Mouse (Mus musculus) kidney, embryonic 14.5 days (tissue): ENCODE results near the gene Cmip. TPM values are rescaled to one million over a fixed set of nuclear protein-coding genes. Genes with fewer than 3 reads are reported as not detected.
A peak's percentile ranks its signal among the peaks of the same experiment; 100 is the strongest.

ENCODE experiments used
- ATAC-seq: fragments of 200-750 bp; cut with Nextera tagmentation; 2 replicates; pipeline ENCODE4 v1.8.0; 2017; ENCODE audit warnings: moderate number of reproducible peaks, mild to moderate bottlenecking, moderate TSS enrichment, moderate library complexity; ENCODE audit not compliant: low FRiP score, low TSS enrichment
- H3K27ac ChIP-seq: fragments of 300-500 bp; sonication (generic); 2 replicates; pipeline ENCODE4 v1.5.1; 2014; ENCODE audit warnings: low read depth, mild to moderate bottlenecking, low read length, moderate library complexity, mixed read lengths
- H3K27me3 ChIP-seq: fragments of 300-500 bp; sonication (generic); 2 replicates; pipeline ENCODE4 v1.6.1; 2014; ENCODE audit warnings: mild to moderate bottlenecking, low read length; ENCODE audit not compliant: control insufficient read depth, insufficient read depth
- H3K36me3 ChIP-seq: fragments of 300-500 bp; sonication (generic); 2 replicates; pipeline ENCODE4 v1.6.1; 2014; ENCODE audit warnings: low read length, mixed read lengths; ENCODE audit not compliant: control insufficient read depth, insufficient read depth
- H3K4me1 ChIP-seq: fragments of 300-500 bp; sonication (generic); 2 replicates; pipeline ENCODE4 v1.6.1; 2014; ENCODE audit warnings: low read length, mixed read lengths; ENCODE audit not compliant: control insufficient read depth, insufficient read depth
- H3K4me2 ChIP-seq: fragments of 300-500 bp; sonication (generic); replicated peaks from 2 replicates; pipeline ENCODE4 v1.6.1; 2014; ENCODE audit warnings: low read depth, mild to moderate bottlenecking, low read length
- H3K4me3 ChIP-seq: fragments of 300-500 bp; sonication (generic); 2 replicates; pipeline ENCODE4 v1.5.1; 2014; ENCODE audit warnings: mild to moderate bottlenecking, low read length
- H3K9ac ChIP-seq: fragments of 300-500 bp; sonication (generic); 2 replicates; pipeline ENCODE4 v1.6.1; 2014; ENCODE audit warnings: low read depth, mild to moderate bottlenecking, low read length, moderate library complexity
- H3K9me3 ChIP-seq: fragments of 300-500 bp; sonication (generic); 2 replicates; pipeline ENCODE4 v1.6.1; 2016; ENCODE audit warnings: low read length; ENCODE audit not compliant: control insufficient read depth
- WGBS: fragments of 180-500 bp; shearing (Covaris S2); extraction: QIAGEN DNeasy Blood & Tissue Kit; methylation state at CpG from one replicate; pipeline ENCODE4 v1.1.7; 2014; 5-methylcytosine and 5-hydroxymethylcytosine counted together
- polyA plus RNA-seq: library from polyadenylated mRNA; unstranded; fragments of >200 nt; fragmentation: Nextera tagmentation; extraction: Ambion mirVana; gene quantifications from 2 replicates; pipeline ENCODE4 v1.2.1, GENCODE M21; 2014

Cmip gene
- polyA plus RNA-seq, 1 experiment from 2014 or later: 22.9 TPM

GRCm38 (mm10) chr8:117364374-117365160 lies 107.7 kb downstream of the Cmip start:
- H3K9ac ChIP-seq: no peak overlapping the region
- WGBS: 86% methylated on average over 19 of the region's 19 CpGs
- H3K9me3 ChIP-seq: no peaks in the 10 kb centered on the region
- H3K4me2 ChIP-seq: no peak overlapping the region
- H3K4me3 ChIP-seq: no peak overlapping the region
- no peaks in the 10 kb centered on the region for H3K27me3 ChIP-seq
- H3K36me3 ChIP-seq: no peaks in the 10 kb centered on the region
- ATAC-seq: no peak
- H3K27ac ChIP-seq: no peak overlapping the region
- H3K4me1 ChIP-seq: peaks cover 52% of the 10 kb centered on the region

GRCm38 (mm10) chr8:117366475-117366874 lies 109.6 kb downstream of the Cmip start:
- Histone ChIP-seq H3K4me2 (no peak overlapping the region), H3K36me3 (no peaks in the 10 kb centered on the region), H3K4me3 (no peak overlapping the region), H3K9ac (no peak overlapping the region), H3K27me3 (no peaks in the 10 kb centered on the region), H3K9me3 (no peaks in the 10 kb centered on the region), H3K27ac (no peak overlapping the region), H3K4me1 (peaks cover 66% of the 10 kb centered on the region)
- ATAC-seq: no peak
- 55% methylated on average over 7 of the region's 7 CpGs for WGBS

GRCm38 (mm10) chr8:117367441-117367840 lies 110.6 kb downstream of the Cmip start:
- no peak overlapping the region for H3K9ac ChIP-seq
- H3K27ac ChIP-seq: no peak overlapping the region
- H3K36me3 ChIP-seq: no peaks in the 10 kb centered on the region
- H3K4me1 ChIP-seq: peaks cover 72% of the 10 kb centered on the region
- H3K27me3 ChIP-seq: no peaks in the 10 kb centered on the region
- ATAC-seq: no peak
- no peak overlapping the region for H3K4me3 ChIP-seq
- H3K9me3 ChIP-seq: no peaks in the 10 kb centered on the region
- WGBS: 71% methylated on average over 8 of the region's 8 CpGs
- H3K4me2 ChIP-seq: no peak overlapping the region

- Histone ChIP-seq H3K9me3 (no peaks in the 10 kb centered on the region), H3K27me3 (no peaks in the 10 kb centered on the region), H3K9ac (no peak overlapping the region), H3K4me2 (no peak overlapping the region), H3K27ac (no peak overlapping the region), H3K36me3 (no peaks in the 10 kb centered on the region), H3K4me1 (peaks cover 70% of the 10 kb centered on the region), H3K4me3 (no peak overlapping the region)
- ATAC-seq: no peak
- WGBS: 29% methylated on average over 8 of the region's 8 CpGs
Observed at GRCm38 (mm10) chr8:117368781-117369180, 111.9 kb downstream of the Cmip start.

GRCm38 (mm10) chr8:117370009-117370408 lies 113.1 kb downstream of the Cmip start:
- no peaks in the 10 kb centered on the region for H3K36me3 ChIP-seq
- H3K9ac ChIP-seq: no peak overlapping the region
- WGBS: 82% methylated on average over 8 of the region's 8 CpGs
- H3K27ac ChIP-seq: no peak overlapping the region
- no peak overlapping the region for H3K4me2 ChIP-seq
- no peak for ATAC-seq
- H3K4me3 ChIP-seq: no peak overlapping the region
- no peaks in the 10 kb centered on the region for H3K27me3 ChIP-seq
- H3K4me1 ChIP-seq: peaks cover 61% of the 10 kb centered on the region
- no peaks in the 10 kb centered on the region for H3K9me3 ChIP-seq

- Histone ChIP-seq H3K4me2 (no peak overlapping the region), H3K27me3 (no peaks in the 10 kb centered on the region), H3K36me3 (no peaks in the 10 kb centered on the region), H3K9me3 (no peaks in the 10 kb centered on the region), H3K4me1 (peaks cover 61% of the 10 kb centered on the region), H3K9ac (no peak overlapping the region), H3K27ac (no peak overlapping the region), H3K4me3 (no peak overlapping the region)
- ATAC-seq: peak; percentile 18; the same call in 1 of the 2 replicates
- WGBS: 55% methylated on average over 7 of the region's 7 CpGs
Observed at GRCm38 (mm10) chr8:117371189-117371588, 114.3 kb downstream of the Cmip start.

- no peak overlapping the region for H3K27ac ChIP-seq
- ATAC-seq: 0 out of 2 replicates have a peak, but pooled peaks have one; percentile 29
- 80% methylated on average over 12 of the region's 12 CpGs for WGBS
- no peak overlapping the region for H3K4me2 ChIP-seq
- H3K36me3 ChIP-seq: no peaks in the 10 kb centered on the region
- H3K9me3 ChIP-seq: no peaks in the 10 kb centered on the region
- H3K27me3 ChIP-seq: no peaks in the 10 kb centered on the region
- no peak overlapping the region for H3K4me3 ChIP-seq
- H3K9ac ChIP-seq: no peak overlapping the region
- peaks cover 56% of the 10 kb centered on the region for H3K4me1 ChIP-seq
Observed at GRCm38 (mm10) chr8:117372070-117372469, 115.2 kb downstream of the Cmip start.

- no peak overlapping the region for H3K4me3 ChIP-seq
- no peaks in the 10 kb centered on the region for H3K27me3 ChIP-seq
- no peaks in the 10 kb centered on the region for H3K9me3 ChIP-seq
- H3K36me3 ChIP-seq: no peaks in the 10 kb centered on the region
- H3K4me2 ChIP-seq: no peak overlapping the region
- ATAC-seq: no peak
- H3K9ac ChIP-seq: no peak overlapping the region
- peaks cover 51% of the 10 kb centered on the region for H3K4me1 ChIP-seq
- peak overlapping the region; percentile 47; the same call in 1 of the 2 replicates for H3K27ac ChIP-seq
- WGBS: 24% methylated on average over 11 of the region's 11 CpGs
Observed at GRCm38 (mm10) chr8:117373001-117373428, 116.2 kb downstream of the Cmip start.

- Histone ChIP-seq H3K36me3 (no peaks in the 10 kb centered on the region), H3K4me2 (no peak overlapping the region), H3K4me1 (peaks cover 40% of the 10 kb centered on the region), H3K27ac (no peak overlapping the region), H3K9ac (no peak overlapping the region), H3K9me3 (no peaks in the 10 kb centered on the region), H3K4me3 (no peak overlapping the region), H3K27me3 (no peaks in the 10 kb centered on the region)
- 87% methylated on average over 3 of the region's 3 CpGs for WGBS
- no peak for ATAC-seq
Observed at GRCm38 (mm10) chr8:117374087-117374486, 117.2 kb downstream of the Cmip start.
